Mouse (Mus musculus): ENCODE data around the gene Wdr82.

The Wdr82 gene

GRCm38 (mm10) chr9:106170556-106171345 lies at the start of gene Wdr82:
Gene Wdr82, plus strand, starts transcription at chr9:106170928.
- DNase-seq (ENCODE audit: low read depth), result peak; percentile 61

- DNase-seq (ENCODE audit: low read depth), result no peak
Measured at GRCm38 (mm10) chr9:106123599-106123998, 47.1 kb upstream of the Wdr82 start.

GRCm38 (mm10) chr9:106126786-106127251 lies 43.9 kb upstream of the Wdr82 start:
- DNase-seq (ENCODE audit: low read depth), result no peak

GRCm38 (mm10) chr9:106129072-106129471 lies 41.7 kb upstream of the Wdr82 start:
- DNase-seq (ENCODE audit: low read depth), result no peak

GRCm38 (mm10) chr9:106130250-106130649 lies 40.5 kb upstream of the Wdr82 start:
- DNase-seq (ENCODE audit: low read depth), result no peak

- peak; percentile 40 for DNase-seq (ENCODE audit: low read depth)
Measured at GRCm38 (mm10) chr9:106137671-106138216, 33.0 kb upstream of the Wdr82 start.

GRCm38 (mm10) chr9:106139763-106140162 lies 31.0 kb upstream of the Wdr82 start:
- DNase-seq (ENCODE audit: low read depth), result no peak

GRCm38 (mm10) chr9:106141955-106142354 lies 28.8 kb upstream of the Wdr82 start:
- no peak for DNase-seq (ENCODE audit: low read depth)

- DNase-seq (ENCODE audit: low read depth), result no peak
Measured at GRCm38 (mm10) chr9:106144176-106144575, 26.6 kb upstream of the Wdr82 start.

GRCm38 (mm10) chr9:106145582-106145981 lies 25.1 kb upstream of the Wdr82 start:
- DNase-seq (ENCODE audit: low read depth), result no peak

- no peak for DNase-seq (ENCODE audit: low read depth)
Measured at GRCm38 (mm10) chr9:106147281-106147680, 23.4 kb upstream of the Wdr82 start.

GRCm38 (mm10) chr9:106147851-106148431 lies 22.8 kb upstream of the Wdr82 start:
- no peak for DNase-seq (ENCODE audit: low read depth)

GRCm38 (mm10) chr9:106148541-106149398 lies 22.0 kb upstream of the Wdr82 start:
- no peak for DNase-seq (ENCODE audit: low read depth)

GRCm38 (mm10) chr9:106149399-106149754 lies 21.4 kb upstream of the Wdr82 start:
- no peak for DNase-seq (ENCODE audit: low read depth)

- DNase-seq (ENCODE audit: low read depth), result no peak
Measured at GRCm38 (mm10) chr9:106154106-106154505, 16.6 kb upstream of the Wdr82 start.

GRCm38 (mm10) chr9:106156419-106156818 lies 14.3 kb upstream of the Wdr82 start:
- no peak for DNase-seq (ENCODE audit: low read depth)

- DNase-seq (ENCODE audit: low read depth), result no peak
Measured at GRCm38 (mm10) chr9:106156921-106157622, 13.7 kb upstream of the Wdr82 start.

GRCm38 (mm10) chr9:106157623-106157925 lies 13.2 kb upstream of the Wdr82 start:
- DNase-seq (ENCODE audit: low read depth), result no peak

GRCm38 (mm10) chr9:106158037-106158491 lies 12.7 kb upstream of the Wdr82 start, which contains the start of gene Glyctk:
Gene Glyctk, minus strand, starts transcription at chr9:106158138.
- no peak for DNase-seq (ENCODE audit: low read depth)

- DNase-seq (ENCODE audit: low read depth), result no peak
Measured at GRCm38 (mm10) chr9:106159237-106159636, 11.5 kb upstream of the Wdr82 start.

GRCm38 (mm10) chr9:106159784-106160301 lies 10.9 kb upstream of the Wdr82 start:
- peak; percentile 86 for DNase-seq (ENCODE audit: low read depth)
